Mouse (Mus musculus): ENCODE measurements around the gene Fam114a1.

- no peak for TF ChIP-seq POU5F1 (IDR thresholded peaks at IDR 0.05; ENCODE audit: borderline replicate concordance, low read length)
- no peak for TF ChIP-seq CTCF (conservative IDR thresholded peaks at IDR 0.05; ENCODE audit: low read length)
- no peak for TF ChIP-seq NANOG (IDR thresholded peaks at IDR 0.05; ENCODE audit: borderline replicate concordance, low read length)
Measured at GRCm38 (mm10) chr5:64985971-64986370, 16.1 kb downstream of the Fam114a1 start.
